Mouse (Mus musculus) hindbrain, embryonic 13.5 days (tissue): ENCODE measurements around the gene Tulp3. TPM values are rescaled to one million over a fixed set of nuclear protein-coding genes. Genes with fewer than 3 reads are reported as not detected.

Experiments
- ATAC-seq: fragments of 200-750 bp; cut with Nextera tagmentation; 2 replicates; pipeline ENCODE4 v1.8.0; 2017; ENCODE audit warnings: moderate TSS enrichment; ENCODE audit not compliant: low FRiP score
- H3K27ac ChIP-seq: fragments of 300-500 bp; sonication (generic); 2 replicates; pipeline ENCODE4 v1.5.1; 2015; ENCODE audit warnings: inconsistent platforms, mild to moderate bottlenecking, moderate library complexity
- H3K27me3 ChIP-seq: fragments of 300-500 bp; sonication (generic); 2 replicates; pipeline ENCODE4 v1.6.1; 2015; ENCODE audit warnings: mild to moderate bottlenecking, inconsistent platforms
- H3K36me3 ChIP-seq: fragments of 300-500 bp; sonication (generic); 2 replicates; pipeline ENCODE4 v1.6.1; 2015; ENCODE audit warnings: mild to moderate bottlenecking, inconsistent platforms
- H3K4me1 ChIP-seq: fragments of 300-500 bp; sonication (generic); replicated peaks from 2 replicates; pipeline ENCODE4 v1.6.1; 2015; ENCODE audit warnings: inconsistent platforms
- H3K4me2 ChIP-seq: fragments of 300-500 bp; sonication (generic); 2 replicates; pipeline ENCODE4 v1.6.1; 2015; ENCODE audit warnings: inconsistent platforms, mild to moderate bottlenecking, moderate library complexity
- H3K4me3 ChIP-seq: fragments of 300-500 bp; sonication (generic); 2 replicates; pipeline ENCODE4 v1.5.1; 2015; ENCODE audit warnings: mild to moderate bottlenecking, inconsistent platforms
- H3K9ac ChIP-seq: fragments of 300-500 bp; sonication (generic); 2 replicates; pipeline ENCODE4 v1.6.1; 2015; ENCODE audit warnings: mild to moderate bottlenecking, inconsistent platforms
- H3K9me3 ChIP-seq: fragments of 300-500 bp; sonication (generic); 2 replicates; pipeline ENCODE4 v1.6.1; 2016; ENCODE audit warnings: inconsistent platforms
- WGBS: fragments of 180-500 bp; shearing (Covaris S2); methylation state at CpG from one replicate; pipeline ENCODE4 v1.1.7; 2015; 5-methylcytosine and 5-hydroxymethylcytosine counted together
- polyA plus RNA-seq: library from polyadenylated mRNA; unstranded; fragments of >200 nt; fragmentation: Nextera tagmentation; extraction: Ambion mirVana; gene quantifications from 2 replicates; pipeline ENCODE4 v1.2.1, GENCODE M21; 2015

Tulp3 gene
- polyA plus RNA-seq, 1 experiment from 2014 or later, result 20.1 TPM

- no peak overlapping the region for H3K4me3 ChIP-seq
- H3K4me1 ChIP-seq, result peaks cover 14% of the 10 kb centered on the region
- ATAC-seq, result peak; percentile 43; the same call in 1 of the 2 replicates
- no peak overlapping the region for H3K27ac ChIP-seq
- peaks cover 12% of the 10 kb centered on the region; the same call in 1 of the 2 replicates for H3K27me3 ChIP-seq
- WGBS, result 3% methylated on average over 3 of the region's 3 CpGs
- no peak overlapping the region for H3K4me2 ChIP-seq
- no peaks in the 10 kb centered on the region for H3K36me3 ChIP-seq
- H3K9me3 ChIP-seq, result no peaks in the 10 kb centered on the region
- H3K9ac ChIP-seq, result no peak overlapping the region
Measured at GRCm38 (mm10) chr6:128282126-128282525, 73.5 kb downstream of the Tulp3 start.

GRCm38 (mm10) chr6:128280472-128281145 is 75.0 kb downstream of the Tulp3 start:
- H3K9me3 ChIP-seq, result no peaks in the 10 kb centered on the region
- ATAC-seq, result no peak
- 61% methylated on average over 14 of the region's 14 CpGs for WGBS
- no peak overlapping the region for H3K4me2 ChIP-seq
- H3K27ac ChIP-seq, result no peak overlapping the region
- H3K27me3 ChIP-seq, result 0 out of 2 replicates have a peak, but pooled peaks cover 6% of the 10 kb centered on the region
- H3K36me3 ChIP-seq, result no peaks in the 10 kb centered on the region
- no peak overlapping the region for H3K9ac ChIP-seq
- peaks cover 8% of the 10 kb centered on the region for H3K4me1 ChIP-seq
- H3K4me3 ChIP-seq, result no peak overlapping the region

GRCm38 (mm10) chr6:128279608-128280007 is 76.0 kb downstream of the Tulp3 start:
- H3K36me3 ChIP-seq, result no peaks in the 10 kb centered on the region
- no peak overlapping the region for H3K4me2 ChIP-seq
- no peaks in the 10 kb centered on the region for H3K9me3 ChIP-seq
- 55% methylated on average over 5 of the region's 5 CpGs for WGBS
- no peak overlapping the region for H3K4me3 ChIP-seq
- H3K27me3 ChIP-seq, result 0 out of 2 replicates have a peak, but pooled peaks cover 6% of the 10 kb centered on the region
- H3K4me1 ChIP-seq, result peaks cover 6% of the 10 kb centered on the region; the same call in 1 of the 2 replicates
- no peak overlapping the region for H3K9ac ChIP-seq
- no peak overlapping the region for H3K27ac ChIP-seq
- ATAC-seq, result no peak

- H3K36me3 ChIP-seq, result no peaks in the 10 kb centered on the region
- H3K27me3 ChIP-seq, result 0 out of 2 replicates have a peak, but pooled peaks cover 6% of the 10 kb centered on the region
- no peak for ATAC-seq
- H3K9me3 ChIP-seq, result no peaks in the 10 kb centered on the region
- no peak overlapping the region for H3K9ac ChIP-seq
- H3K4me2 ChIP-seq, result no peak overlapping the region
- peaks cover 6% of the 10 kb centered on the region; the same call in 1 of the 2 replicates for H3K4me1 ChIP-seq
- 83% methylated on average over 4 of the region's 4 CpGs for WGBS
- H3K27ac ChIP-seq, result no peak overlapping the region
- H3K4me3 ChIP-seq, result no peak overlapping the region
Measured at GRCm38 (mm10) chr6:128279099-128279498, 76.6 kb downstream of the Tulp3 start.

GRCm38 (mm10) chr6:128277132-128278085 is 78.2 kb downstream of the Tulp3 start:
- peaks cover 6% of the 10 kb centered on the region; the same call in 1 of the 2 replicates for H3K4me1 ChIP-seq
- WGBS, result 85% methylated on average over 11 of the region's 11 CpGs
- H3K27ac ChIP-seq, result no peak overlapping the region
- no peak overlapping the region for H3K4me2 ChIP-seq
- no peak overlapping the region for H3K4me3 ChIP-seq
- no peaks in the 10 kb centered on the region for H3K36me3 ChIP-seq
- no peak overlapping the region for H3K9ac ChIP-seq
- H3K9me3 ChIP-seq, result no peaks in the 10 kb centered on the region
- H3K27me3 ChIP-seq, result 0 out of 2 replicates have a peak, but pooled peaks cover 6% of the 10 kb centered on the region
- no peak for ATAC-seq

- H3K36me3 ChIP-seq, result no peaks in the 10 kb centered on the region
- no peaks in the 10 kb centered on the region for H3K9me3 ChIP-seq
- H3K4me1 ChIP-seq, result no peaks in the 10 kb centered on the region
- H3K27ac ChIP-seq, result no peak overlapping the region
- no peak overlapping the region for H3K4me3 ChIP-seq
- no peak overlapping the region for H3K4me2 ChIP-seq
- ATAC-seq, result no peak
- WGBS, result 91% methylated on average over 6 of the region's 6 CpGs
- no peak overlapping the region for H3K9ac ChIP-seq
- H3K27me3 ChIP-seq, result 0 out of 2 replicates have a peak, but pooled peaks cover 6% of the 10 kb centered on the region
Measured at GRCm38 (mm10) chr6:128276349-128276748, 79.3 kb downstream of the Tulp3 start.

GRCm38 (mm10) chr6:128275506-128276064 is 80.1 kb downstream of the Tulp3 start:
- Histone ChIP-seq H3K36me3 (no peaks in the 10 kb centered on the region), H3K9me3 (no peaks in the 10 kb centered on the region), H3K4me2 (no peak overlapping the region), H3K9ac (no peak overlapping the region), H3K4me3 (no peak overlapping the region), H3K4me1 (no peaks in the 10 kb centered on the region), H3K27me3 (0 out of 2 replicates have a peak, but pooled peaks cover 6% of the 10 kb centered on the region), H3K27ac (no peak overlapping the region)
- ATAC-seq, result no peak
- WGBS, result 87% methylated on average over 8 of the region's 8 CpGs

GRCm38 (mm10) chr6:128273507-128273906 is 82.1 kb downstream of the Tulp3 start:
- Histone ChIP-seq H3K4me1 (no peaks in the 10 kb centered on the region), H3K27me3 (no peaks in the 10 kb centered on the region), H3K4me2 (no peak overlapping the region), H3K27ac (no peak overlapping the region), H3K36me3 (no peaks in the 10 kb centered on the region), H3K9ac (no peak overlapping the region), H3K4me3 (no peak overlapping the region), H3K9me3 (no peaks in the 10 kb centered on the region)
- WGBS, result 82% methylated on average over 1 of the region's 1 CpGs
- ATAC-seq, result no peak

GRCm38 (mm10) chr6:128272754-128273153 is 82.9 kb downstream of the Tulp3 start:
- H3K4me2 ChIP-seq, result no peak overlapping the region
- no peaks in the 10 kb centered on the region for H3K27me3 ChIP-seq
- H3K36me3 ChIP-seq, result no peaks in the 10 kb centered on the region
- WGBS, result 96% methylated on average over 17 of the region's 17 CpGs
- no peak for ATAC-seq
- H3K9me3 ChIP-seq, result no peaks in the 10 kb centered on the region
- no peak overlapping the region for H3K4me3 ChIP-seq
- H3K9ac ChIP-seq, result no peak overlapping the region
- H3K27ac ChIP-seq, result no peak overlapping the region
- no peaks in the 10 kb centered on the region for H3K4me1 ChIP-seq

Other genes with a start within 250 kb of the Tulp3 start
- gene Tspan9, start 212.3 kb downstream of the Tulp3 start, polyA plus RNA-seq, result 32.7 and 35.8 TPM in 2 replicates
- gene Tead4, start 55.0 kb downstream of the Tulp3 start, polyA plus RNA-seq, result 0.53 and 0.70 TPM in 2 replicates
- 115 and 117 TPM in 2 replicates for gene Rhno1, start 7.1 kb upstream of the Tulp3 start, polyA plus RNA-seq
- gene Foxm1, start 7.1 kb upstream of the Tulp3 start, polyA plus RNA-seq, result 8.7 and 9.6 TPM in 2 replicates
- gene Tex52, start 19.6 kb upstream of the Tulp3 start, polyA plus RNA-seq, result 0.47 and 0.70 TPM in 2 replicates
- not detected in 2 replicates for gene Gm44596, start 19.7 kb upstream of the Tulp3 start, polyA plus RNA-seq
- 8.1 and 9.5 TPM in 2 replicates for gene Nrip2, start 43.4 kb upstream of the Tulp3 start, polyA plus RNA-seq
- gene Itfg2, start 69.1 kb upstream of the Tulp3 start, polyA plus RNA-seq, result 41.7 and 46.0 TPM in 2 replicates
- gene Fkbp4, start 82.8 kb upstream of the Tulp3 start, polyA plus RNA-seq, result 371 and 380 TPM in 2 replicates
- 0.06 and 0.19 TPM in 2 replicates for gene Pzp, start 170.9 kb upstream of the Tulp3 start, polyA plus RNA-seq
- gene A2ml1, start 225.8 kb upstream of the Tulp3 start, polyA plus RNA-seq, result 0.42 and 0.89 TPM in 2 replicates